Mouse (Mus musculus) mature B cell (primary cell): ENCODE measurements at regions not wholly inside any gene's neighbourhood (a gene's known extent, or its start where the extent isn't known, plus 50 kb on each side); places are given as distances from the start of the nearest gene placed in this dataset.
"Not testable (repeated sequence)": the region's sequence is repeated elsewhere in the genome, so short reads cannot be mapped to it uniquely, and the experiment has no call there.

Experiments used
- in situ Hi-C: fragments of 300-500 bp; cut with MboI; formaldehyde crosslinking; loops from 2 replicates; pipeline ENCODE4 v1.14.3; 2019

- in situ Hi-C loops: no loop called here
These were observed 86.5 kb downstream of the Phlda1 start for GRCm38 (mm10) chr10:111592416-111593149.

DNA sequence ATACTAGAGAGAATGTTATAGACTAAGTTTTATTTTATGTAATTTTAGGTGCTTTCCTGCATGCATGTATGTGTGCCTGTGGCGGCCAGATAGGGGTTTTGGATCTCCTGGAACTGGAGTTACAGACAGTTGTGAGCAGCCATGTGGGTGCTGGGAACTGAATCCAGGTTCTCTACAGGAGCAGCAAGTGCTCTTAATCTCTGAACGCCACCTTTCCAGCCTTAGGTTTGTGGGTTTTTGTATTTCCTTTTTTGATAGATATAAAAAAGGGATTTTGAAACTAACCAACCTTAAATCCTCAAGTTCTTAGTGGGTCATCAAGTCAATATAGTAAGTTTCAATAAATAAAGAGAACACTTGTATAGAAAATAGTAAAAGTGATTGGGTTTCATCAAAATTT is 87.2 kb downstream of the Phlda1 start:
- in situ Hi-C loops: no loop called here

- in situ Hi-C loops: no loop called here
These were observed 88.1 kb downstream of the Phlda1 start for GRCm38 (mm10) chr10:111594171-111594570.

GRCm38 (mm10) chr10:111594651-111595050 is 88.6 kb downstream of the Phlda1 start:
- in situ Hi-C loops: no loop called here

DNA sequence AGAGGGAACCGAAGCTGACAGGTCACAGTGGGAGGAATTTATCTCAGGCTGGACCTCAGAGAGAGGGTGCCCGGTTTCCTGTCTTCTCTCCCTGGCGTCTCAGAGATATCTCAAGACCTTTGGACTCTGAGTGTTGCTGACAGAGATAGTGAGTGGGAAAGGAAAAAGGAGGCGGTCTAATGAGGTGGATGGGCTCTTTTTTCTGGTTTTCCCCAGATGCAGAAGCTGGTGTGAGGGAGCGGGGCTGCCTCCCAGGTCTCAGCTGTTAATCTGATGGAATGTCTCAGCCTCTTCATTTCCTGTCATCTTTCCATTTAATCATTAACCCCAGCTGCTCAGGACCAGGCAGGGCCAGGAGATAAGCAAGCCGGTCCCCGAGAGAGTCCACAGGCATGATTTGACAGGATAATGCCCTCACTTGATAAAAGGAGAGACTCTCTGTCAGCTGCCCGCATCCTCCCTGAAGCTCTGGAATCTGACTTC is 89.5 kb downstream of the Phlda1 start:
- in situ Hi-C loops: no loop called here

GRCm38 (mm10) chr10:111598650-111599049 is 92.6 kb downstream of the Phlda1 start:
- in situ Hi-C loops: no loop called here

- in situ Hi-C loops: no loop called here
These were observed 93.5 kb downstream of the Phlda1 start for GRCm38 (mm10) chr10:111599297-111600250.

GRCm38 (mm10) chr10:111600251-111600620 is 94.2 kb downstream of the Phlda1 start:
- in situ Hi-C loops: no loop called here

DNA sequence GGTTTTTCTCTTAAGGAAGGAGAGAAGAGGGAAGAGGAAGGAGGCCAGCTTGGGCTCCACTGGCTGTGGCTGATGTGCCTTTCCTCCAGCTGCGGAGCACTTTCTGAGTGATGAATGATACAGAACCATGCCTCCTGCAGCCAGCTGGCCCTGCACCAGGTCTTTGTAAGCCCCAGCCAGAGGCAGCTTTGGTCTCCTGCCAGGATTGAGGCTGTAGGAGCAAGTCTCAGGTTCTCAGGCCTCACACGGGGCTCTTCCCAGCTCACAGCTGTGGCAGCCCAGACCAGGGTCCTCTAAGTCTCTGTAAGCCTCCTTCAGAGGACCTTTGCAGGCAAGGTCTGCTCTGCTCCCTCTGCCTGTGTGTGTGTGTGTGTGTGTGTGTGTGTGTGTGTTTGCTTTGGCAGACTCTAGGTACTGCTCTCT is 94.6 kb downstream of the Phlda1 start:
- in situ Hi-C loops: no loop called here

- in situ Hi-C loops: no loop called here
These were observed 97.1 kb downstream of the Phlda1 start for GRCm38 (mm10) chr10:111603166-111603565.

DNA sequence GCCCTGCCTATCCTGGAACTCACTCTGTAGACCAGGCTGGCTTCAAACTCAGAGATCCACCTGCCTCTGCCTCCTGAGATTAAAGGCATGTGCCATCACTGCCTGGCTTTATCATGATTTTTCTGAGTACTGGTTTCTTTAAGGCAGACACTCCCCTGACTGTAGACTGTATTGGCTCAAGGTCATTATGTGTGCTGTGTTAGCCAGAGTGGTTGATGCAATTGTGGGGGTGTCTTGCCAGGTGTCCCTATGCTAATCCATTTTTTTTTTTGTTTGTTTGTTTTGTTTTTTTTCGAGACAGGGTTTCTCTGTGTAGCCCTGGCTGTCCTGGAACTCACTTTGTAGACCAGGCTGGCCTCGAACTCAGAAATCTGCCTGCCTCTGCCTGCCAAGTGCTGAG is 101.3 kb downstream of the Phlda1 start:
- in situ Hi-C loops: not testable (repeated sequence)

- in situ Hi-C loops: no loop called here
These were observed 102.5 kb downstream of the Phlda1 start for GRCm38 (mm10) chr10:111608385-111609093.

GRCm38 (mm10) chr10:111609889-111610288 is 103.8 kb downstream of the Phlda1 start:
- in situ Hi-C loops: no loop called here

DNA sequence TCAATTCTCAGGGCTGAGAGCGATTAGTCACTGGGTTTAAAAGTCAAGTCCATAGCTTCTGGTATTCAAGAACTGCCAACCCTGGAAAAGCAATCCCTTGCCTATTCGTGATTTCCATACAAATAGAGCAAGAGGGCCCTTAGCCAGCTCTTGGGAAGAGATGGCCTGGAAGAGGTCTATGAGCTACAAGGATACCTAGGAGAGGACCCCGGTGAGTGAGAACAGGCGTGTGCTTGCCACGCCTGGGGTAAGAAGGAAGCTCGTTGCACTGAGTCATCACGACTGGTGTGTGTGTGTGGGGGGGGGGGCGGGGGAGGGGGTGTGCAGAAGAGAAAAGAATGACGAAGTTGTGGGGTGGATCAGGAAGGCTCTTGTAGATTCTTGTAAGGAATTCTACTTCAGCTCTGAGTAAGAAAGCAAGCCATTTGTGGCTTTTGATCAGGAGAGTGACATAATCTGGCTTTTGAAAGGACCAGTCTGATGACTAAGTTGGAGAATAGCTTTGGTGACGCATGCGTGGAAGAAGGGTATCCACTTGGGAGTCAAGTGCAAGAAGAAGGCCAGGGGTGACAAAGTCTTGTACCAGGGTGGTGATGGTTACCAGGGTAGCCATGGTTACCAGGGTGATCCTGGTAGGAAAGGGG is 113.7 kb downstream of the Phlda1 start:
- in situ Hi-C loops: no loop called here

DNA sequence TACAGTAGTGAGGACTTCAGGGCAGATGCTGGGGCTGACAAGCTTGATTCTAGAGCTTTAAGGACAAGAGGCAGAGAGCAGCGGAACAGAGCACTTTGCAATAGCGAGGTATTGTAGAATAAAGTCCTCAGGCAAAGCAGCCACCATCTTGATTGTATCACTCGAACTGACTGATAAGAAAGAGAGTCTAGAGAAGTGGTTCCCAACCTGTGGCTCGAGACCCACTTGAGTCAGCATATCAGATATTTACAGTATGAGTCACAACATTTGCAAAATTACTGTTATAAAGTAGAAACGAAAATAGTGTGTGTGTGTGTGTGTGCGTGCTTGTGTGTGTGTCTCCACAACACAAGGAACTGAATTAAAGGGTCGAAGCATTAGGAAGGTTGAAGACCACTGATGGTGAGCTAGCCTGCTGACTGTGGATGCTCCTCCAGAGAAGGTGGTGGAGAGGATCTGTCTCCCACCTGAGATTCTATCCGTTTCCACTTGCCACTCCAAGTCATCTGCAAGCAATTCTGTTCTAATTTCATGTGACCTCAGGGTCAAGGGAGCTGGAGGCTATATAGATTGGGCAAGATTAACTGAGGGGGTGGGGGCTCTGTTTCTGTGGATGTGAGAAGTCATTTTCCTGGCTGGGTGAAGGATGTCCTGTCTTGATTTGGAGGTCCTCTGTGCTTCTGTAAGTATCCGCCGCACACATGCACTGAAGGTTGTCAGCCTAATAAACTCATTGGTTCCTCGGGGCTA is 115.0 kb downstream of the Phlda1 start:
- in situ Hi-C loops: no loop called here

- in situ Hi-C loops: no loop called here
These were observed 116.7 kb downstream of the Phlda1 start for GRCm38 (mm10) chr10:111622789-111623188.

GRCm38 (mm10) chr10:111624021-111624420 is 117.9 kb downstream of the Phlda1 start:
- in situ Hi-C loops: no loop called here

DNA sequence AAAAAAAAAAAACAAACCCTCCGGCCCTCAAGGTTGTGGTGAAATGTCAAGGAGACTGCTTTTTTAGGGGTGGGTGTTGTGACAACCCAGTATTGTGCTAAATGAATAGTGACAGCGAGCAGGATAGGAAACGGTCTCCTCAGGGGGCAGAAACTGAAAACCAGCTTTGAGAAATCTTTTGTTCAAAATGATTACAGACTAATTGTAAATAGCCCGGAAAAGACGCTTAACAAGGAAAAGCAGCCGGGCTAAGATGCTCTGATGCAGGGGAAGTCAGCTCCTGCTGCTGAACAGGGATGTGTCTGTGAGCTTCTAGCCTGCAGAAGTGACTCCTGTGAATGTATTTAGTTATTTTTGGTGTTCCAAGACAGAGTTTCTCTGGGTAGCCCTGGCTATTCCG is 118.5 kb downstream of the Phlda1 start:
- in situ Hi-C loops: no loop called here

DNA sequence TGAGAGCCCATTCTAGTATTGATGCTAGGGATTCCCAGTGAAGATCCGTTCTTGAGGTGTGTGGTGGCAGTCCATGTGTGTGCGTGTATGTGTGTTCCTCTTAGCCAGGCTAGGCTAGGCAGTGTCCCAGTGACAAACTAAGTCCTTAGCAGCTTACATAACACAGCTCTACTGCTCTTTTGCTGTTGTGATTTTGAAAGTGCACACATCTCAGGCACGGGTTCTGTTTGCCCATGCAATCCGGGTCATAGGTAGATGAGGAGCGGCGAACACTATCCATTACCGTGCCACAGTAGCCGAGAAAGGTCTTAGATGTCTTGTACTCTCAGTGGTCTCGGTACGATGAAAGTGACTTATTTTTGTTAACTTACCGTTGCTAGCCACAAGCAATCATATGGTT is 119.5 kb downstream of the Phlda1 start:
- in situ Hi-C loops: no loop called here

GRCm38 (mm10) chr10:111626009-111626408 is 119.9 kb downstream of the Phlda1 start:
- in situ Hi-C loops: no loop called here

DNA sequence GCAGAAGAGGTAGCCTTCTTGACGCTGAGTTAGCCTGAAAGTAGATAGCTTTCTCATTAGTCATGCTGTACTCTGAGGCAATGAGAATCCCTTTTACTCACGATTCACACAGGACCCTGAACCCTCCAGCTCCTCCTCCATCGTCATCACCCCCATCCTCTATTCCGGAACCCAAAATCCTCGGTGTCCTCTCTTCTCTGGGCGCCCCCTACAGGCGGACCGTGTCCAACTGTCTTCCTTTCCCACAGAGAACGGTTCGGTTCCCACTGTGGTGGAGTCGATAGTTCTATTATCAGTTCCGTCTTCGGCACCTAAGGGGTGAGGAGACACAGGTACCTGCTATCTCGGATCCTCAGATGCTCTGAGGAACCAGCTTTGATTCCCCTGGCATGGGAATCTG is 130.2 kb downstream of the Phlda1 start:
- in situ Hi-C loops: no loop called here
